Mouse (Mus musculus) T-helper 2 cell (primary cell): Measurements from ENCODE around the gene Taar2.

ENCODE experiments used
- in situ Hi-C: fragments of 300-600 bp; cut with MboI, MseI; formaldehyde crosslinking; loops from one replicate; pipeline ENCODE4 v1.15.1; 2025; ENCODE audit warnings: high pct_unique_total_duplicates

Taar2 gene

DNA sequence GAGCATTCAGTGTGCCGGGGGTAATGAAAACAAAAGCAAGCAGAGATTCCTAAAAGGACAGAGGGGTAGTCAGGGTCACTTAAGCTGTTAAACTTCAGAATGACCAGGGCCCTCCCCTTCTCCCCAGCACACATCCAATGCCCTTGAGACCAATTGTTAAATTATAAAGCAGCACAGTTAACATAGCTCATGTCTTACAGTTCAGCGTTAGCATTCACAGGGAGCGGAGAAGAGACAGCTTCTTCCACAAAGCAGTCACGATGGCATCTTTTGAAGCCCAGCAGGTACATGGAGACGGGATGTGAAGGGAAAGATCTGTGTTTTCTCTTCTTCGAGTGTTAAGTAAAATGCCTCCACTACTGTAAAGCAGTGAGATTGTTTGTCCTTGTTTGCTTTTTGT, at the start of gene Taar2:
TSS of gene Taar2 (plus strand) at position 261 of the 400 bp plus-strand sequence.
- in situ Hi-C loops, result no loop called here

DNA sequence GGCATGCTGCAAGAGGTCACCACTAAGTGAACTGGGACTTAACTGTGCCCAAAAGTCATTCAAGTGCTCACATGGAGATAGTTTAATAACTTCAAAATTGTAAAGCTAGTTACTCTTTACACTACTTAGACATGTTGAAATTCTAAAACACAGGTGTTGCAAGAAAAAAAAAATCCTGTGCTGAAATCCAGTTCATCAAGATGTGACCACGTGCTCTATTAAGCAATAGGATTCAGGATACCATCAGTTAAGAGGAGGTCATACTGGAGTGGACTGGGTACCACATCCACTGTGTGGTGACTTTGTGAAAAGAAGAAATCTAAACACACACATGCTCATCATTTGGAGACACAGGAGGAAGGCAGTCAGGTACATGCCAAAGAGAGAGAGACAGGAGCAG, 45.4 kb upstream of the Taar2 start:
- in situ Hi-C loops, result no loop called here

DNA sequence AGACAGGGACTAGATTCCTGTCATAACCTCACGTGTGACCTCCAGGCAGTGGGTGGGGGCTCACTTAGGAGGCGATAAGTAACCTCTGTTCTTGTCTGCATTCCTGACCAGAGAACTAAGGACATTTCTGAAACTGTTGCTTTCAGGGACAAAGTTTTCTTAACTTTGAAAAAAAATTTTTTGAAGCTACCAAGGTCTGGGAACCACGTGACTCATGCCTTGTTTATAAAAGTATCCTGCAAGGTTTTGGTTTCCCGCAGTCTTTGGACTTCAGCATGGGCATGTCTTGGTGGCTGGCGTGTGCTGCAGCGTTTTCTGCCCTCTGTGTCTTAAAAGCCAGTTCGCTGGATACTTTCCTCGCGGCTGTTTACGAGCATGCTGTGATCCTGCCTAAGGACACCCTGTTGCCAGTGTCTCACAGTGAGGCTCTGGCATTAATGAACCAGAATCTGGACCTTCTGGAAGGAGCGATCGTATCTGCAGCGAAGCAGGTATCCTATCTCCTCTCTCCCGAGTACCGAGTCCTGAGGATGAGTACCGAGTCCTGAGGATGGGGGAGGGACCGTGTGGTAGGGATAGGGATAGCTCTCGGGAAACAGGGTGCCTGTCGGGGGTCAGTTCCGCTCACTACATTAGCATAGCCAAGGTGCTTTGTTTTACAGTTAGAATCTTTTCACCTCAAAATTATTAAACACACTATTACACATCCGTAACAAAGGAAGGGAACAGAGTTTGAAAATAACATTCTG, 43.6 kb upstream of the Taar2 start, which contains the start of gene Vnn1:
TSS of gene Vnn1 (plus strand) at position 88 of the 749 bp plus-strand sequence.
- in situ Hi-C loops, result no loop called here

DNA sequence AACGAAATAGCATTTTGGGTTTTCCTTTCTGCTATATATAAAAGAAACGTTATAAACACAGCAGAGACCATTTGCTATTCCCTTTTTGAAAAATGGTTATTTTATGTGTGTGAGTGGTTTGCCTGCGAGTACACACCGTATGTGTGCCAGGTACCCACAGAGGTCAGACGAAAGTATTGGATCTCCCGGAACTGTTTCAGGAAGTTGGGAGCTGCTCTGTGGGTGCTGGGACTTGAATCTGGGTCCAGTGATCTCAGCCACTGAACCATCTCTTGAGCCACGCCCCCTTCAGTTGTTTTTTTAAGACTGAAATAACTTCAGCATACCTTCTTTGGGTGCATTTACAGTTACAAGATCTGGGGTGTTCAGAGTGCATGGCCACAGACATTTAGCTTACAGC, 43.0 kb upstream of the Taar2 start:
- in situ Hi-C loops, result no loop called here

DNA sequence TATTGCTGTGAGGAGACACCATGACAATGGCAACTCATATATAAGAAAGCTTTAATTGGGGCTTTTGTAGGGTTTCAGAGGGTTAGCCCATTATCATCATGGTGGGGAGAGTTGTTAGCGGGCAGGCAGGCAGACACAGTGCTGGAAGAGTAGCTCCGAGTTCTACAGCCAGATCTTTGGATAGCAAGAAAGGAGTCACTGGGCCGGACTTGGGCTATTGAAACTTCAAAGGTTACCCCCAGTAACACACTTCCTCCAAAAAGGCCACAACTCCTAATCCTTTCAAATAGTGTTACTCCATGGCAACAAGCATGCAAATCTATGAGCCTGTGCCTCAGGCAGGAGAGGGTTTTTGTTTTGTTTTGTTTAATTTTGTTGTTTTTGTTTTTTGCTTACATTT, 37.3 kb upstream of the Taar2 start:
- in situ Hi-C loops, result no loop called here

DNA sequence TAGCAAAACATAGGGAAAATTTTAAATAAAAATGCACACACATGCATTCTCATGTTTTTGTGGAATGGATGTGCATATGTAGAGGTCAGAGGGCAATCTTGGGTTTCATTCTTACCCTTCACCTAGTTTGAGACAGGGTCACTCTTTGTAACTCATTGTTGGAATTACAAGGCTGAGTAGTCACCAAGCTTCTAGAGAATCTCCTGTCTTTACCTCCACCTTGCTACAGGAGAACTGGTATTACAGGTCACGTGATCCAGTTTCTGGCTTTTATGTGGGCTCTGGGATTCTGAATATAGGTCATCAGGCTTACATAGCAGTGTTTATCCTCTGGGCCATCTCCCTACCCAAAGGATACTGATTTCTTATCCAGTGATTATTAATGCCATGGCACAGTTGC, 32.7 kb upstream of the Taar2 start:
- in situ Hi-C loops, result no loop called here

DNA sequence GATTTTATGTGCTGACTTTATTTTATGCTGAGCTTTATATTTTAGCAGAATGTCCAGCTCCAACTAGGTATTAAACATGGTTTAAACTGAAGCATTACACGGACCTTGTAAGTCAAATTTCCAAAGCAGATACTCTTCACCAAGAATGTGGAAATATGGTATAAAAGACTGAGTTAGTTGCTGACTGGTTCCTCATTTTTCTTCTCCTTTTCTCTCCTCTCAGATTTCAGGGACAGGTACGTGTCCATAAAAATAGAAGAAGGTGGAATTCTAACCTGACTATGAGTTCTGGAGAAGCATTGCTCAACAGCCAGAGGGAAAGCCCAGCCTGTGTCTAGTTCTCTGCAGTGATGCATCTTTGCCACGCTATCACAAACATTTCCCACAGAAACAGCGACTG, 18.3 kb upstream of the Taar2 start, which contains the start of gene Taar1:
TSS of gene Taar1 (plus strand) at position 301 of the 400 bp plus-strand sequence.
- in situ Hi-C loops, result no loop called here

DNA sequence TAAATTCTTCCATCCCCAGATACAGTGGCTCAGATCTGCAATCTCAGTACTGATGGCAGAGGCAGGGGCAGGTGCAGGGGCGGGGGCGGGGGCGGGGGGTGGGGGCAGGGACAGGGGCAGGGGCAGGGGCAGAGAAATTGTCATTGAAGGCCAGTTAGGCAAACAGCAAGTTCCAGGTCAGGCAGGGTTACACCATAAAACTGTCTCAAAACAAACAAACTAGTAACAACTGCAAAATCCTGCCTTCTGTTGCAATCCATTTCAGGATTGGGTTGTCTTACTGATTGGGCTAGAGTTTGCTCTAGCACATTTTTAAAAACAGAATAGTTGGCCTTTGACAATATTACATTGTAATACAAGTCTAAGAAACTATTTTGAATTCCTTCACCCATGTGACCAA, 15.9 kb upstream of the Taar2 start:
- in situ Hi-C loops, result no loop called here

DNA sequence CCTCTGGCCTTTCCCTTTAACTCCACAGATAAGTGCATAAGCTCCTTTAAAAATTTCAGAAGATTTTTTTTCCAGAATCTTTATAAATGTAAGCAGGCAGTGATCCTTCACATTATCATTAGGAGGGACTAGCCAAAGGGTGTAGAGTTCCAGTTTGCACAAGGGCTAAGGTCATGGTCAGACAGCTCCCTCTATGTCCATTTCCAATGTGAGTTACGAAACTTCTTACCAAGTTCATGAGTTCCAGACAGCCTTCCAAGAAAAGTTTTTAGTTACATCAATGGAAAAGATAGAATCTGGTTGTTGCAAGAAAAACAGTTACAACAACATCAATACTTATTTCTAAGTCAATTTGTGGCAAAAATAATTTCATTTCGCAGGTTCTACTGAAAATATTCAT, 14.4 kb upstream of the Taar2 start:
- in situ Hi-C loops, result no loop called here

DNA sequence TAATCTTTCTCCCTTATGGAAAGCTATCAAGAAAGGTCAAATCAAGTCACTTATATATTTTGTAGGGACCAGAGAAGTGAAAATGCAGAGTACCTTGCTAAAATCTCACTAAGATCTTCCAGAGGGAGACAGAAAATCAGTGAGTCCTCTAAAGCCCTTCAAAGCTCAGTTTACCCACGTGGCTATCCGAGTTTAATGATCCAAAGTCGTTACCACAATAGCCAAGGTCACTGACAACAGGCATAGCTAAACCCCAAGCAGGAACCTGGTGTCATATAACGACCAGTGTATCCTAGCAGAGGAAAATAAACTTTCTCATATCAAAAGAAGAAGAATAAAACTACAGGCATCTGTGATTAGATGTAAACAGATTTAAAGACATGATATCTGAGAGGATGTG, 759 bp upstream of the Taar2 start:
- in situ Hi-C loops, result no loop called here

DNA sequence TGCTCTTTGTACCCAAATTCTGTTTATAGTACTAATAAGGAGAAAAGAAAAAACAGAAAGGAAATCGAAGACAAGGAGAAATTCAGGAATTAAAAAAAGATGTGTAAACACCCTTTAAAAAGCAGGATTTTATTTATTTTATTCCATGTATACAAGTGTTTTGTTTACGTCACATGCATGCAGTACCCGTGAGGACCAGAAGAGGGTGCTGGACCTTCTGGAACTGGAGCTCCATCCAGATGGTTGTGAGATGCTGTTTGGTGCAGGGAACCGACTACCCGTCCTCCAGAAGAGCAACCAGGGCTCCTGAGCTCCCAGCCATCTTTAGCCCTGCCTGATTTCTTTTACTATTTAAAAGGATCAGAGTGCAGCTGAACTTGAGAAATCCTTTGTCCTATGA, 4.1 kb downstream of the Taar2 start:
- in situ Hi-C loops, result no loop called here

DNA sequence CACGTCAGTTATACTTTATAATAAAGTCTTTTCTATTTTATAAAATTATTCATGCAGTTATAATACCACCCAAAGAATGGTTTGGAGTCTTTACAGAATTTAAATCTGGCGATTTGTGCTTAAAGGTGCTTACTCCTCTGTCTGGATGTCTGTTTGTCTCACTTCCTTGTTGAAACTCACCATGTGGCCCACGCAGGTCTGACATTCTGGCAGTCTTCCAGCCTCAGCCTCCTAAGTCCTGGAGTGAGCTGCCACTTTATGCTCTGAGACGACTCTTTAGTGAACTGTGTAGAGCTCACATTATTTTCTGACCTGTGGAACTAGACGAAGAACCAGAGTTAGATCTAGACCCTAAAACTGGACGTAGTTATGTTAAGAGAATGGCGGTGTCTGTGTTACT, 9.7 kb downstream of the Taar2 start:
- in situ Hi-C loops, result no loop called here

DNA sequence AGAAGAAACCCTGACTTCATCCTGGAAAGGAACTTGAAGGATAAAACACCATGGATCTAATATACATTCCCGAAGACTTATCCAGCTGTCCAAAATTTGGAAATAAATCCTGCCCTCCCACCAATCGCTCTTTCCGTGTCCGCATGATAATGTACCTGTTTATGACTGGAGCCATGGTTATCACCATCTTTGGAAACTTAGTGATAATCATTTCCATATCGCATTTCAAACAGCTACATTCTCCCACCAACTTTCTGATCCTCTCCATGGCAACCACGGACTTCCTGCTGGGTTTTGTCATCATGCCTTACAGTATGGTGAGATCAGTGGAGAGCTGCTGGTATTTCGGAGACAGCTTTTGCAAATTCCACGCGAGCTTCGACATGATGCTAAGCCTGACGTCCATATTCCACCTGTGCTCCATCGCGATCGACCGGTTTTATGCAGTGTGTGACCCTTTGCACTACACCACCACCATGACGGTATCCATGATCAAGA, 11.2 kb downstream of the Taar2 start, which contains the start of gene Taar3:
TSS of gene Taar3 (plus strand) at position 51 of the 498 bp plus-strand sequence.
- in situ Hi-C loops, result no loop called here

DNA sequence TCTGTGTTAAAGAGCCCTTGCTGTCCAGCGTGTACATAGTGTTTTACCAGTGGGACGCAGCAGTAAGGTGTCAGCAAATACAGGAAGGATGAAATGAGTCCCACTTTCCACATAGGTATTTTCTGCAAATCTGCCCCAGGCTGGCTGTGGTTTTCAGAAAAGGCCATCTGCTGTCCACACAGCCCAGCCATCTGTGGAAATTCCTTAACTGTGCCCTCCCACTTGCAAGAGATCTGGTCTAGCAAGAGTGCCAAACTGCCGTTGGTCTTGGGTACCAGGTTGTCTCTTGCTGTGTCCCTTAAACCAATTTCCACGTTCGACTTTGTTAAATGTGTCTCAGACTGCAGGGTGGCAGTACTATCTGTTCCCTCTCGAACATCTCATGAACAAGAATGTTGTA, 13.3 kb downstream of the Taar2 start:
- in situ Hi-C loops, result no loop called here

DNA sequence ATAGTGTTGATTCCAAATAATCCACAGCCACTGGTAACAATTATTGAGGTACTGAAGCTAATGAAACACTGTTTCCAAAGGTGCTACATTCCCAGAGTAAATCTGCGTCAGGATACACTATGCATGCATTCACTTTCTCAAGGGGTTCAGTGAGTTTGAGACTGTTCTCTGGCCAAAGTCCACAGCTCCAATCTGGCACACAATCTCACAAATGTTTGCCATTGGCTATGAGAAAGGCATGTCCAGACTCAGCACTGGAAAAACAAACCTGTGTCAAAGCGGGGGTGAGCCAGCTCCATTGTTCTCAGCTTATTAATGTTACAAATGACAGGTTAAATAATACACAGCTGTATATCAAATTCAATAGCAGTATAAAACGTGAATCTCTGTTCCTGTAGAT, 20.7 kb downstream of the Taar2 start:
- in situ Hi-C loops, result no loop called here

DNA sequence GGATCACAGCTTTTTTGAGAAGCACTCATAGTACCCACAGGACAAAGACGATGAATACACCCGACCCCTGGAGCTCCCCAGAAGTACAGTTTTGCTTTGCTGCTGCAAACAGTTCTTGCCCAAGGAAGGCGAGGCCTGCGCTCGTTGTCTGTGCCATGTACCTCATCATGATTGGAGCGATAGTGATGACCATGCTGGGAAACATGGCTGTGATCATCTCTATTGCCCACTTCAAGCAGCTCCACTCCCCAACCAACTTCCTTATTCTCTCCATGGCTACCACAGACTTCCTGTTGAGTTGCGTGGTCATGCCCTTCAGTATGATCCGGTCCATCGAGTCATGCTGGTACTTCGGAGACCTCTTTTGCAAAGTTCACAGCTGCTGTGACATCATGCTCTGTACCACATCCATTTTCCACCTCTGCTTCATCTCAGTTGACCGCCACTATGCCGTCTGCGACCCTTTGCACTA, 22.1 kb downstream of the Taar2 start, which contains the start of gene Taar4:
TSS of gene Taar4 (plus strand) at position 51 of the 472 bp plus-strand sequence.
- in situ Hi-C loops, result no loop called here

DNA sequence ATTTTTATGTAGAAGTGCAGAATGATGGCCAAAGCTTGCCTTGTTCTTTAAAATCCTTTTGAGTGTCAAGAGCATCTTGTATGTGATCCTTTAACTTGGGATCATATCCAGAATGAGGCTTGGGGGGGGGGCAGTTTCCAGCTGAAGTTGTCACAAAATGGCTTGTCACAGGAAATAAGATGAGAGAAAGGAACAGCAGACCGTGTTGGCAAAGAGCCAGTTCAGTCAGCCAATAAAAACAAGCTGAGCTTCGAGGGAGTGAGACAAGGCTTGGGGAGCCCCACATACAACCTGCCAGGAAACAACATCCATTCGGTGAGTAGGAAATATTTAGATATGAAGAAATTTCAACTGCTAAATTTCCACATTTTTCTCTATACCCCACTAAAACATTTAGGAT, 25.1 kb downstream of the Taar2 start:
- in situ Hi-C loops, result no loop called here

DNA sequence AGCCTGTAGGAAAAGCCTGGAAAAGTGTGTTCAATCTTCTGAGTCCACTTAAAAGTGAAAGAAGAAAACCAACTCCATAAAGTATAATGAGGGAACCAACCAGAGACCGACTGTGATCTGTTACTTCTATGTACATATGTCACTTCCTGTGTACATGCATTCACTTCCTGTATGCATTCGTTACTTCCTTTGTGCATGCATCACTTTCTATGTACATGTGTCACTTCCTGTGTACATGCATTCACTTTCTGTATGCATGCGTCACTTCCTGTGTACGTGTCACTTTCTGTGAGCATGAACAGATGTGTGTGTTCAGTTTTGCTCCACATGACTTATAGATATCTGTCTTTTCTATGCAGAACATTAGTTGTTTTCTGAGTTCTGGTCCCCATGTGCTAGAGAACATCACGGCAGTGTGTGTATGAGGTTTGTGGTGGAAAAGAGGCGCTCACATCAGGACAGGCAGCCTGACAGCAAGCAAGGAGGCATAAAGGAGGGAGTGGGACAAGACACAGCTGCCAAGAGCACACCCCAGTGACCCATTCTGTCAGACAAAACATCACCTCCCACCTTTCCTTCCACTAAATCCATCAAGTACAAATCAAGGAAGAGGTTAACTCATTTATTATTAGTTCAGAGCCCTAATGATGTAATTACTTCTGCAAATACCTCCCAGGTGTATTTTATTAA, 26.7 kb downstream of the Taar2 start:
- in situ Hi-C loops, result no loop called here

DNA sequence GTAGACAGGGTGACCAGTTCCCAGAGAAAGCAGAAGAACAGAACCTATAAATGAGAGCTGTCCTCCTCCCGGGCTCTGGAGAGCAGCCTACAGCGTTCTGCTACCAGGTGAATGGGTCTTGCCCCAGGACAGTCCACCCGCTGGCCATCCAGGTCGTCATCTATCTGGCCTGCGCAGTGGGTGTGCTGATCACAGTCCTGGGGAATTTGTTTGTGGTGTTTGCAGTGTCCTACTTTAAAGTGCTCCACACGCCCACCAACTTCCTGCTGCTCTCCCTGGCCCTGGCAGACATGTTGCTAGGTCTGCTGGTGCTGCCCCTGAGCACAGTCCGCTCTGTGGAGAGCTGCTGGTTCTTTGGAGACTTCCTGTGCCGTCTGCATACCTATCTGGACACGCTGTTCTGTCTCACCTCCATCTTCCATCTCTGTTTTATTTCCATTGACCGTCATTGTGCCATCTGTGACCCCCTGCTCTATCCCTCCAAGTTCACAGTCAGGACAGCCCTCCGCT, 32.3 kb downstream of the Taar2 start, which contains the start of gene Taar5:
TSS of gene Taar5 (plus strand) at position 51 of the 510 bp plus-strand sequence.
- in situ Hi-C loops, result no loop called here

DNA sequence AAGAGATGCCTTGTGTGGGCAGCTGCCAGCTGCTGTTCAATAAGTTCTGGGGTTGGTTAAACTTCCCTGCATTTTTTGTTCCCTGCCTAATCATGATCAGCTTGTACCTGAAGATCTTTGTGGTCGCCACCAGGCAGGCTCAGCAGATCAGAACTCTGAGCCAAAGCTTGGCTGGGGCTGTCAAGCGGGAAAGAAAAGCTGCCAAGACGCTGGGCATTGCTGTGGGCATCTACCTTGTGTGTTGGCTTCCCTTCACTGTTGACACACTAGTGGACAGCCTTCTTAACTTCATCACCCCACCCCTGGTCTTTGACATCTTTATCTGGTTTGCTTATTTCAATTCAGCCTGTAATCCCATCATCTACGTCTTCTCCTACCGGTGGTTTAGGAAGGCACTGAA, 32.9 kb downstream of the Taar2 start:
- in situ Hi-C loops, result no loop called here

DNA sequence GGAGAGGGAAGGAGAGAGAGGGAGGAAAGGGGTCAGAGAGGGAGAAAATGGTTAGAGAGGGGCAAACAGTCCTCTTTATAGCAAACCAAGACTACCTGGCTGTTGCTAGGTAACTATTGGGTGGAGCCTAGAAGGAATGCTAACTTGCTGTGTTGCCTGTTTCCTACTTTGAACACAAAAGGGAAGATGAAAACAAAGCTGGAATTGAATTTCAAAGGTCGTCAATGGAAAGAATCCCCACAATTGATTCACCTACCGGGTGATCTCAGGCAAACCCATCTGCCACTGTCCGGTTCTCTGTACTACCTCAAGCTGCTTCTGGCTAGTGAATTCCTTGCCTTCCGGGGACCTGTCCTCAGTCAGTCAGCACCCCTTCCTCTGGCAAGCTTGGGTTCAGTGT, 39.6 kb downstream of the Taar2 start:
- in situ Hi-C loops, result no loop called here
